Mouse (Mus musculus) embryonic facial prominence, embryonic 15.5 days (tissue): ENCODE results near the gene Plcb4. TPM values are rescaled to one million over a fixed set of nuclear protein-coding genes. Genes with fewer than 3 reads are reported as not detected.

Experiments used
- ATAC-seq: fragments of 200-750 bp; cut with Nextera tagmentation; 2 replicates; pipeline ENCODE4 v1.8.0; 2017; ENCODE audit warnings: low read depth, moderate TSS enrichment; ENCODE audit not compliant: insufficient number of reproducible peaks, low FRiP score, low TSS enrichment
- H3K27ac ChIP-seq: fragments of 300-500 bp; sonication (generic); replicated peaks from 2 replicates; pipeline ENCODE4 v1.5.1; 2015; ENCODE audit warnings: mild to moderate bottlenecking, inconsistent platforms
- H3K27me3 ChIP-seq: fragments of 300-500 bp; sonication (generic); 2 replicates; pipeline ENCODE4 v1.6.1; 2015; ENCODE audit warnings: inconsistent platforms
- H3K36me3 ChIP-seq: fragments of 300-500 bp; sonication (generic); 2 replicates; pipeline ENCODE4 v1.6.1; 2015; ENCODE audit warnings: mild to moderate bottlenecking, inconsistent platforms
- H3K4me1 ChIP-seq: fragments of 300-500 bp; sonication (generic); 2 replicates; pipeline ENCODE4 v1.6.1; 2015; ENCODE audit warnings: inconsistent platforms
- H3K4me2 ChIP-seq: fragments of 300-500 bp; sonication (generic); replicated peaks from 2 replicates; pipeline ENCODE4 v1.6.1; 2015; ENCODE audit warnings: mild to moderate bottlenecking, inconsistent platforms
- H3K4me3 ChIP-seq: fragments of 300-500 bp; sonication (generic); replicated peaks from 2 replicates; pipeline ENCODE4 v1.5.1; 2015; ENCODE audit warnings: mild to moderate bottlenecking, inconsistent platforms
- H3K9ac ChIP-seq: fragments of 300-500 bp; sonication (generic); 2 replicates; pipeline ENCODE4 v1.6.1; 2015; ENCODE audit warnings: inconsistent platforms
- H3K9me3 ChIP-seq: fragments of 300-500 bp; sonication (generic); replicated peaks from 2 replicates; pipeline ENCODE4 v1.6.1; 2016; ENCODE audit warnings: inconsistent platforms
- WGBS: fragments of 180-500 bp; shearing (Covaris S2); methylation state at CpG from one replicate; pipeline ENCODE4 v1.1.7; 2015; 5-methylcytosine and 5-hydroxymethylcytosine counted together
- polyA plus RNA-seq: library from polyadenylated mRNA; unstranded; fragments of >200 nt; fragmentation: Nextera tagmentation; extraction: Ambion mirVana; gene quantifications from 2 replicates; pipeline ENCODE4 v1.2.1, GENCODE M21; 2015

Gene Plcb4
- polyA plus RNA-seq, 1 experiment from 2014 or later, result 20.6 TPM

DNA sequence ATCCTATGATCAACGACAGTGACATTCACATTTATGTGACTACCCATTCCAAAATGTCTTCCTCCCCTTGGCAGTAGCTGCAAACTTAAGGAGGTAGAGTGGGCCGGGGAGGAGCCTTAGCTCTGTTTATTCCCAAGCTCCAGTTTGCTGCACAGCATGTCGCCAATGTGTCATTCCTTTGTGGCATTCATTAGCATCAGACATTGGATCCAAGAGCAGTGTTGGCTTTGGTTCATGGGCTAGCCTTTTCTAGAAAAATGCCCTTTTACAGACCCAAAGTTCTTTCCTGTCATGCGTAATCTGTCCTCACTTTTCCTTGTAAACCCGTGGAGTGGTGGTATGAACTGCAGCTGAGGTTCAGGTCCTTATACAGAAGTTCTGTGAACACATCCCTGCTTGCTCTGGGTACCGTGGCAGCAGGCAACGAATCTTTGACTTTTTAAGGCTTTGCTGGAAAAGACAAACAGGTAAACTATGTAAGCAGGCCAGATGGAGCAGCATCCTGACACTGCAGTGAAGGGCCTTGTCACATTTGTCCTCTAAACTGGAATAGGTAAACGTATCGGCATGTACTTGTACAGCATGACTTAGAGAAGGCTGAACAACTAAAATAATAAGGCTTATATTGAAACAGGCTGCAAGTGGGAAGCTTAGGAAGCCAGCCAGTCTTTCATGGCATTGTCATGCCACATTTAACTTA lies 270.4 kb downstream of the Plcb4 start:
- Histone ChIP-seq H3K36me3 (no peaks in the 10 kb centered on the region), H3K4me2 (no peak overlapping the region), H3K27me3 (no peaks in the 10 kb centered on the region), H3K4me3 (no peak overlapping the region), H3K27ac (no peak overlapping the region), H3K4me1 (peaks cover 2% of the 10 kb centered on the region; the same call in 1 of the 2 replicates), H3K9ac (no peak overlapping the region), H3K9me3 (no peaks in the 10 kb centered on the region)
- no peak for ATAC-seq
- WGBS, result 66% methylated on average over 9 of the region's 9 CpGs

DNA sequence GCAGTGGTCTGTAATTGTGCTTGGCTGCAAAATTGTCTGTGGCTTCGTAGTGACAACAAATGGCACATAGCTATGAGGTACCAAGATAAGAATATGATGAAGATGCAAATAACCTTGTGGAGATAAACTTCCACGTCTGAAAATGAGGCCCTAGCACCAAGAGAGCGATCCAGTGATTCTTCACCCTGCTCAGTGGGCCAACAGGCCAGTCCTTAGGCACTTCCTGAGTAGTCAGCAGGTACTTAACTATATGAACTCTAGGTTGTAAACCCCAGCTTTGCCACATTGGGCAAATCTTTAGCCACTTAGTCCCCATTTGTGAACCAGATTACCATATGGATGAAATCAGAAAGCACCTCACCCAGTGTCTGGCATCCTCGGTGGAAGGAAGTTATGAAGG lies 271.9 kb downstream of the Plcb4 start:
- Histone ChIP-seq H3K4me3 (no peak overlapping the region), H3K27me3 (no peaks in the 10 kb centered on the region), H3K9ac (no peak overlapping the region), H3K4me1 (peaks cover 2% of the 10 kb centered on the region; the same call in 1 of the 2 replicates), H3K36me3 (no peaks in the 10 kb centered on the region), H3K4me2 (no peak overlapping the region), H3K9me3 (no peaks in the 10 kb centered on the region), H3K27ac (no peak overlapping the region)
- ATAC-seq, result no peak
- WGBS, result 83% methylated on average over 4 of the region's 4 CpGs

DNA sequence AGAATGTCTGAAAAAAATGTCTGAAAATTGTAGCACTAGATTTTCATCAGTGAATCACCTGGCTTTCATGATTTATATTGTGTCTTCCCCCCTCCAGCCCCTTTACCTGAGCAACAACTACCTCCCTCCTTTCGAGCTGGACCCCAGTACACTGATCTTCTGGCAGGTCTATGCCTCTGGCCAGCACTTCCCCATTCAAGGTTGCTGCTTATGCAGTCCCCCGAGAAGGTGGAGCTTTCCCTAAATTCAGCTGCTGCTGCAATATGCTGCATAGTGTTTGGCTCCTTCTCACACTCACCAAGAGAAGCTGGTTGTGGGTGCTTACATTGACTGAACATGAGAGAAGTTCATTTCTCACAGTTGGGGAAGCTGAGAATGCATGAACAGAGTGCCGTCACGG lies 273.8 kb downstream of the Plcb4 start:
- no peaks in the 10 kb centered on the region for H3K27me3 ChIP-seq
- H3K4me1 ChIP-seq, result no peaks in the 10 kb centered on the region
- no peak for ATAC-seq
- no peak overlapping the region for H3K4me2 ChIP-seq
- no peaks in the 10 kb centered on the region for H3K9me3 ChIP-seq
- H3K36me3 ChIP-seq, result no peaks in the 10 kb centered on the region
- no peak overlapping the region for H3K9ac ChIP-seq
- H3K27ac ChIP-seq, result no peak overlapping the region
- H3K4me3 ChIP-seq, result no peak overlapping the region
- WGBS, result 88% methylated on average over 4 of the region's 4 CpGs

DNA sequence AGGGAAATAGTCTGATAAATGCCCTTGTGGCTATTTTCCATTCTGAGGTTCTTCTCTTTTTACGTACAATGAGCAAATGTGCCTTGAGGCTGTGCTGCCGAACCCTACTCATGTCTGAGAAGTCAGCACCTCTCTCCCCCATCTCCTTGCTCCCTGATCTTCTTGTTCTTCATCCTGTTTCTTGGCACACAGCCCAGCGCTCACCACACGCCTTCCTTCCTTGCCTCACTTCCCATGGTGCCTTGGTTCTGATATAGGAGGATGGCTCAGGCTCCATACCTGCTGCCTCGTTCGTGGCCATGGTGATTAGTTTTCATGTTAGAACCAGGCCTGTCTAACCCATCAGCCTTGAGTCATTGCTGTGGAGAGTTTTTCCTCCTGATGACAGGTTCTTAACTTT lies 277.6 kb downstream of the Plcb4 start:
- H3K27me3 ChIP-seq, result no peaks in the 10 kb centered on the region
- no peak overlapping the region for H3K9ac ChIP-seq
- no peaks in the 10 kb centered on the region for H3K4me1 ChIP-seq
- H3K36me3 ChIP-seq, result no peaks in the 10 kb centered on the region
- H3K9me3 ChIP-seq, result no peaks in the 10 kb centered on the region
- no peak overlapping the region for H3K4me3 ChIP-seq
- H3K27ac ChIP-seq, result no peak overlapping the region
- H3K4me2 ChIP-seq, result no peak overlapping the region
- 66% methylated on average over 6 of the region's 6 CpGs for WGBS
- no peak for ATAC-seq

DNA sequence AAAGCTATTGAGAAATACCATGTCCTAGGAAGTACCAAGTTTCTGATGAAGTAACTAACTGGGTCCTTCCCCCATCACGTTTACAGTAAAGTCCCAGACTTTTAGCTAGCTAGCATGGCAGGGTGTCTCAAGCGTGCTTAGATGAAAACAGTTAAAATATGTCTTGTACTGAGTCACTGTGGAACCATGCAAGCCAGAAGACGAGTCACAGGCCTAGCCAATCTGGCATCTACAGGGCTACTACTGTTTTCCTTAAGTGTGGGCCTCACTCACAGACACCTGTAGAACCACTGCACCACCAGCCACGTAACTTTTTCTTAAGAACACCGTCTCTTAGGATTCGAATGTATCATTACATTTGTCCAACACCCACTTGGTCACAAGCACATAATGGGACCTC lies 278.8 kb downstream of the Plcb4 start:
- H3K4me2 ChIP-seq, result no peak overlapping the region
- no peak overlapping the region for H3K4me3 ChIP-seq
- H3K36me3 ChIP-seq, result no peaks in the 10 kb centered on the region
- no peaks in the 10 kb centered on the region for H3K27me3 ChIP-seq
- no peaks in the 10 kb centered on the region for H3K9me3 ChIP-seq
- 90% methylated on average over 6 of the region's 6 CpGs for WGBS
- no peaks in the 10 kb centered on the region for H3K4me1 ChIP-seq
- H3K9ac ChIP-seq, result no peak overlapping the region
- ATAC-seq, result no peak
- H3K27ac ChIP-seq, result no peak overlapping the region

DNA sequence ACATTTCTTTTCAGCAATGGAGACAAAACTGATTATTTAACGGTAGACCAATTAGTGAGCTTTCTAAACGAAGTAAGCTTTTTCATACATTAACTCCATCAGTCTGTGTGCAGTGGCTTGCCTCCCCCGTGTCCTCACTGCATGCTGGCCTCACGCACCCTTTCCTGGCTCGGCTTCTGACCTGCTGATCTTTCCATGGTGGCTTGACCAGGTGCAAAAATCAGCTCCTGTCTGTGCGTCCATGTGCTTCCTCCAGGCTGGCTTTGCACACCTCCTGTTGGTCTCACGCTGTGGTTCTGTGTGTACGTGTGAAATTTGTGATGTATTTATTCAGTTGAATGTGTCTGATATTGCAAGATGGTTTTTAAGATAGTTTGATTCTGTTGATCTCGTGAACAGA lies 281.1 kb downstream of the Plcb4 start:
- Histone ChIP-seq H3K9ac (no peak overlapping the region), H3K9me3 (no peaks in the 10 kb centered on the region), H3K36me3 (no peaks in the 10 kb centered on the region), H3K27me3 (no peaks in the 10 kb centered on the region), H3K27ac (no peak overlapping the region), H3K4me1 (no peaks in the 10 kb centered on the region), H3K4me3 (no peak overlapping the region), H3K4me2 (no peak overlapping the region)
- ATAC-seq, result no peak
- WGBS, result 77% methylated on average over 9 of the region's 9 CpGs

DNA sequence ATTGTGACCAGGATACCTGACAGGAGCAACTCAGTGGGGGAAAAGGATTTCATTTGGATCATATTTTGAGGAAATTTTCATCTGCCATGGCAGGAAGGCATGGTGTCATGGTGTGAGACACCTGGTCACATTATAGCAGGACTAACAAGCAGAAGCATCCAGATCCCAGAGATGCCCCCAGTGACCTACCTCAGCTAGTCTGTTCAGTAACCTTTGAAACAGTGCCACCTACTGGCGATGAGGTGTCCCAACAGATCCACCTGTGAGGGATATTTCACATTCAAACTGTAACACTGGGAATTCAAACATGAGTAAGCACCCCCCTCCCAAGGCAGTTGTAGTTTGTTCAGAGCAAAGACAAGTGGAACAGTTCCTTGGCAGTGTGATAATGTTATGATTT lies 289.0 kb downstream of the Plcb4 start:
- Histone ChIP-seq H3K9ac (no peak overlapping the region), H3K27ac (no peak overlapping the region), H3K4me2 (no peak overlapping the region), H3K4me1 (no peaks in the 10 kb centered on the region), H3K36me3 (no peaks in the 10 kb centered on the region), H3K27me3 (no peaks in the 10 kb centered on the region), H3K9me3 (no peaks in the 10 kb centered on the region), H3K4me3 (no peak overlapping the region)
- no peak for ATAC-seq
- WGBS, result 58% methylated on average over 1 of the region's 1 CpGs

DNA sequence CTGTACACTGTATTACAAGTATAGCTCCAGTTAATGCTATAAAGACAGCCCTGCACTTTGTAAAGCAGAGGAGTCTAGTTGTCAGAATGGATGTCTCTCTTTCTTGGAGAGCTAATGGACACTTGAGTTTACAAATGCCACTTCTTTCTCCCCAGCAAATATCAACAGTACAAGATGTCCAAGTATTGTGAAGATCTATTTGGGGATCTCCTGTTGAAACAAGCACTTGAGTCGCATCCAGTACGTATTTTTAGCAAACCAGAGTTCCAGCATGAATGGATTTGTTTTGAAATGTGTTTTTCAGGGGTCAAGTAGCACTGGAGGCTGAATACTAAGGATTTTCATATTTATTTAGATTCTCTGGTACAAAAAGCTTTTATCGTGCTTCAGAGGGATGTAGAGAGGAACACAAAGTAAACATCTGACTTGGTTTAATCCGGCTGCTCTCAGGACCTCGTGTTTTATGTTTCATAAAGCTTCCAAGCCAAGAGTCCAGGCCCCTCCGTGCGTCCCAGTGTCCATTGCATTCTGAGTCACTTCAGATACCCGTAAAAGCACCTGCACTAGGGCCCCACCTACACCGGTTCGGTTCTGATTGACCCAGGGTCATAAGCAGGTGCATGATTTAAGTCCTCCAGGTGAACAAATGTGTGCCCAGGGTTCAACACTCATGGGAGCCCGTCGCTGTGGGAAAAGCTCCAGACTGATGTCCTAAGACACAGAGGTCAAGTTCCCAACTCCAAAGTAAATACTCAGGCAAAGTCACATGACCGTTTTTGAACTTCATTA lies 296.1 kb downstream of the Plcb4 start:
- Histone ChIP-seq H3K4me2 (no peak overlapping the region), H3K36me3 (no peaks in the 10 kb centered on the region), H3K4me3 (no peak overlapping the region), H3K9me3 (no peaks in the 10 kb centered on the region), H3K27ac (no peak overlapping the region), H3K9ac (no peak overlapping the region), H3K27me3 (no peaks in the 10 kb centered on the region), H3K4me1 (no peaks in the 10 kb centered on the region)
- no peak for ATAC-seq
- 74% methylated on average over 13 of the region's 13 CpGs for WGBS

DNA sequence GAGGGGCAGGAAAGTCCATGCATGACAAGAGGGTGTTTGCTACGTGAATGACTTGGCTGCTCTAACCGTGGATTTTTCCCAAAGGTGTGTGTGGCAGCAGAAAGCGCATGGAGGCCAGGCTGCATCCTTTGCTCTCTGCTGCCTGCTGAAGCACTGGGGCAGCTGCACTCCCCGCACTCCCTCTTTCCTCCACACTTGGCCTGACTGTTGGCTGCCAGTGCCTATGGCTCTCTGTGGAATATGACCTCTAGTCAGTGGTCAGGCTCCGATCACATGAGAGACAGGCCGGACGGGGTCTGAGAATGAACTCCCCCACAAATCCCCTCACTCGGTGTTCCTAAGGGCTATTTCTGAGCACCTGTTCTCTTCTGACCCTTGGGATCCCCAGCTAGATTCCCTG lies 297.0 kb downstream of the Plcb4 start:
- H3K4me3 ChIP-seq, result no peak overlapping the region
- no peaks in the 10 kb centered on the region for H3K4me1 ChIP-seq
- H3K27me3 ChIP-seq, result no peaks in the 10 kb centered on the region
- ATAC-seq, result no peak
- no peak overlapping the region for H3K27ac ChIP-seq
- H3K9me3 ChIP-seq, result no peaks in the 10 kb centered on the region
- H3K4me2 ChIP-seq, result no peak overlapping the region
- no peaks in the 10 kb centered on the region for H3K36me3 ChIP-seq
- 85% methylated on average over 8 of the region's 8 CpGs for WGBS
- no peak overlapping the region for H3K9ac ChIP-seq

DNA sequence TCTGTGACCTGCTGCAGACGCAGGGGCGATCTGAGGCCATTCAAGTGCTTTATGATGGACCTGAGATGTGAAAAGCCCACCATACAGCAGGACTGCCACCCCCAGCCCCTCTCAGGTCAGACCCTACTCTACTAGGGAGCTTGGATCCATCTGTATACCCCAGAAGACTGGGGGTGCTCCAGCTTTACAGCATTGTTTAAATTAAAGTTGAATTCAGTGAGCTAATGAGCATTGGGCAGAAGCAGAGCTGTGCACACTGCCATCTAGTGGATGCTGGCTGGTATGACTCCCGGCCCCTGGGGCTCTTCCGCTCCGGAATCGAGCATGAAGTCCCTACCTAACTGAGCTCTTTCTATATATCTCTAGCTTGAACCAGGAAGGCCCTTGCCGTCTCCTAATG lies 298.9 kb downstream of the Plcb4 start:
- Histone ChIP-seq H3K4me3 (no peak overlapping the region), H3K9ac (no peak overlapping the region), H3K9me3 (no peaks in the 10 kb centered on the region), H3K27ac (no peak overlapping the region), H3K4me1 (no peaks in the 10 kb centered on the region), H3K4me2 (no peak overlapping the region), H3K27me3 (no peaks in the 10 kb centered on the region), H3K36me3 (no peaks in the 10 kb centered on the region)
- WGBS, result 30% methylated on average over 7 of the region's 7 CpGs
- peak; percentile 29; the same call in 1 of the 2 replicates for ATAC-seq

DNA sequence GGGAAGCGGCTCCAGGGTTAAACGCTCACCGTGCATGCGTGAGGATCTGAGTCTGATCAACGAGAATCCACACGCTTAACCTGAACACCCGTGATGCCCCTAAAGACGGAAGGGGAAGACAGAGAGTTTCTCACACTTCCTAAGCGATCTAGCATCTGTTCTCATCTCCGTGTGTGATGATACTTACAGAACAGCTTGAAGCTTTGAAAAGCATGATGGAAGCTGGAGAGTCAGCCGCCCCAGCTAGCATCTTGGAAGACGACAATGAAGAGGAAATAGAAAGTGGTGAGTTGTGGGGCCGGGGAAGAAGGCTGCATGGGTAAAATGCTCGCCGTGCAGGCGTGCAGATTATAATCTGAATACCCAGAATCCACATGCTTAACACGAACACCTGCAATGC lies 299.6 kb downstream of the Plcb4 start:
- H3K9me3 ChIP-seq, result no peaks in the 10 kb centered on the region
- no peaks in the 10 kb centered on the region for H3K36me3 ChIP-seq
- no peak overlapping the region for H3K4me2 ChIP-seq
- no peaks in the 10 kb centered on the region for H3K27me3 ChIP-seq
- 86% methylated on average over 17 of the region's 17 CpGs for whole genome bisulfite sequencing
- H3K27ac ChIP-seq, result no peak overlapping the region
- no peak overlapping the region for H3K4me3 ChIP-seq
- no peak overlapping the region for H3K9ac ChIP-seq
- ATAC-seq, result no peak
- H3K4me1 ChIP-seq, result no peaks in the 10 kb centered on the region

DNA sequence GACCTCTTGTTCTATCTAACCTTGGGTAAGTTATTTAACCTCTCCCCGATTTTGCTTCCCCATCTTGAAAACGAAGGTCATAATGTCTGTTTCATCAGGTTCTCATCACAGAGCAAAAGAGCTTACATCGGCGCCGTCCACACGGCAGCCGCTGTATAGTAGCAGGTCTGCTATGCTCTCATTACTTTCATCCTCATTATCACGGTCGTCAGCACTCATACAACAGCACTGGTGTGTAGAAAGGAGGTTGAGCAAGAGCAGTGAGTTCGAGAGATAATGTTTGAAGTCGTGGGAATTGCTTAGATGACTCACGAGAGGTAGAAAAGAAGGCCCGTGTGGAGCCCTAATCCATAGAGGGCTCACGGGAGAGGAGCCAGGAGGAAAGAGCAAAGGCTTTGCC lies 304.3 kb downstream of the Plcb4 start:
- H3K27me3 ChIP-seq, result no peaks in the 10 kb centered on the region
- H3K9ac ChIP-seq, result no peak overlapping the region
- no peak overlapping the region for H3K4me2 ChIP-seq
- ATAC-seq, result no peak
- no peaks in the 10 kb centered on the region for H3K4me1 ChIP-seq
- H3K9me3 ChIP-seq, result no peaks in the 10 kb centered on the region
- H3K4me3 ChIP-seq, result no peak overlapping the region
- 83% methylated on average over 14 of the region's 14 CpGs for WGBS
- no peak overlapping the region for H3K27ac ChIP-seq
- no peaks in the 10 kb centered on the region for H3K36me3 ChIP-seq
